Mouse (Mus musculus) limb, embryonic 15.5 days (tissue): ENCODE data around the gene Dclk3. TPM values are rescaled to one million over a fixed set of nuclear protein-coding genes. Genes with fewer than 3 reads are reported as not detected.

Source experiments
- polyA plus RNA-seq: library from polyadenylated mRNA; unstranded; fragments of >200 nt; fragmentation: Nextera tagmentation; extraction: Ambion mirVana; gene quantifications from 2 replicates; pipeline ENCODE4 v1.2.1, GENCODE M21; 2015

Dclk3 gene
- polyA plus RNA-seq, 1 experiment from 2014 or later, result 0.44 TPM

Other genes starting within 250 kb of the Dclk3 start
- 32.2 and 35.7 TPM in 2 replicates for gene Mlh1, start 167.3 kb upstream of the Dclk3 start, polyA plus RNA-seq
- gene Epm2aip1, start 167.2 kb upstream of the Dclk3 start, polyA plus RNA-seq, result 27.9 and 30.0 TPM in 2 replicates
- 0.57 and 0.76 TPM in 2 replicates for gene Trank1, start 127.3 kb upstream of the Dclk3 start, polyA plus RNA-seq